Mouse (Mus musculus) liver, embryonic 16.5 days (tissue): ENCODE data around the gene Hist1h4i. TPM values are rescaled to one million over a fixed set of nuclear protein-coding genes. Genes with fewer than 3 reads are reported as not detected.
"Not testable (repeated sequence)": the region's sequence is repeated elsewhere in the genome, so short reads cannot be mapped to it uniquely, and the experiment has no call there.

Experiments
- ATAC-seq: fragments of 200-750 bp; cut with Nextera tagmentation; 2 replicates; pipeline ENCODE4 v1.8.0; 2017; ENCODE audit warnings: low read depth, mild to moderate bottlenecking, moderate number of reproducible peaks, moderate library complexity
- H3K27ac ChIP-seq: fragments of 300-500 bp; sonication (generic); 2 replicates; pipeline ENCODE4 v1.5.1; 2014; ENCODE audit warnings: mild to moderate bottlenecking, low read length
- H3K27me3 ChIP-seq: fragments of 300-500 bp; sonication (generic); 2 replicates; pipeline ENCODE4 v1.6.1; 2014; ENCODE audit warnings: low read depth, low read length, mixed read lengths; ENCODE audit not compliant: control insufficient read depth, insufficient read depth
- H3K36me3 ChIP-seq: fragments of 300-500 bp; sonication (generic); 2 replicates; pipeline ENCODE4 v1.6.1; 2014; ENCODE audit warnings: mild to moderate bottlenecking; ENCODE audit not compliant: control insufficient read depth, insufficient read depth
- H3K4me1 ChIP-seq: fragments of 300-500 bp; sonication (generic); 2 replicates; pipeline ENCODE4 v1.6.1; 2014; ENCODE audit warnings: low read depth, low read length, mixed read lengths; ENCODE audit not compliant: control insufficient read depth
- H3K4me2 ChIP-seq: fragments of 300-500 bp; sonication (generic); 2 replicates; pipeline ENCODE4 v1.6.1; 2014; ENCODE audit warnings: low read depth, low read length, mixed read lengths
- H3K4me3 ChIP-seq: fragments of 300-500 bp; sonication (generic); 2 replicates; pipeline ENCODE4 v1.5.1; 2014; ENCODE audit warnings: low read depth, mild to moderate bottlenecking, low read length
- H3K9ac ChIP-seq: fragments of 300-500 bp; sonication (generic); 2 replicates; pipeline ENCODE4 v1.6.1; 2014; ENCODE audit warnings: low read depth, low read length
- H3K9me3 ChIP-seq: fragments of 300-500 bp; sonication (generic); replicated peaks from 2 replicates; pipeline ENCODE4 v1.6.1; 2016; ENCODE audit warnings: low read length; ENCODE audit not compliant: control insufficient read depth
- WGBS: fragments of 180-500 bp; shearing (Covaris S2); extraction: QIAGEN DNeasy Blood & Tissue Kit; methylation state at CpG from one replicate; pipeline ENCODE4 v1.1.7; 2014; ENCODE audit not compliant: insufficient replicate concordance; 5-methylcytosine and 5-hydroxymethylcytosine counted together
- polyA plus RNA-seq: library from polyadenylated mRNA; unstranded; fragments of >200 nt; fragmentation: Nextera tagmentation; extraction: Ambion mirVana; gene quantifications from 2 replicates; pipeline ENCODE4 v1.2.1, GENCODE M21; 2015

Hist1h4i gene
- polyA plus RNA-seq, result 47.5 and 58.3 TPM in 2 replicates

DNA sequence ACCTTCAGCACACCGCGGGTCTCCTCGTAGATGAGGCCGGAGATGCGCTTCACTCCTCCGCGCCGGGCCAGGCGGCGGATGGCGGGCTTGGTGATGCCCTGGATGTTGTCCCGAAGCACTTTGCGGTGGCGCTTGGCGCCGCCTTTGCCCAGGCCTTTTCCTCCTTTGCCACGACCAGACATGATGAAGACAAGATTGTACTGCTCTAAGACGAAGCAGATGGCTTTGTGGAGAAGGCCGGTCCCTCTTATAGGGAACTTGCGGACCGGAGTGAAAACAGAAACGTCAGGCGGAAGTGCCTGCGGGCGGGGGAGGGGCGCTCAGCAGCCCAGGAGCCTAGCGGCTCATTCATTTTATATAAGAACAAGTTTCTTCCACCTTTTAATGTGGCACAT lies at the start of gene Hist1h4i:
TSS of gene Hist1h4i (minus strand) at position 221 of the 395 bp plus-strand sequence.
- Histone ChIP-seq H3K27ac (peak within 1 kb of the TSS; percentile 97), H3K9ac (peak within 1 kb of the TSS; percentile 60), H3K4me1 (peaks cover 42% of the 10 kb centered on the region), H3K4me3 (peak within 1 kb of the TSS; percentile 60), H3K4me2 (peak within 1 kb of the TSS; percentile 68)
- WGBS, result under 1% methylated on average over 21 of the region's 27 CpGs
- not testable (repeated sequence) for H3K36me3 ChIP-seq, H3K27me3 ChIP-seq, H3K9me3 ChIP-seq
- peak; percentile 53 for ATAC-seq

DNA sequence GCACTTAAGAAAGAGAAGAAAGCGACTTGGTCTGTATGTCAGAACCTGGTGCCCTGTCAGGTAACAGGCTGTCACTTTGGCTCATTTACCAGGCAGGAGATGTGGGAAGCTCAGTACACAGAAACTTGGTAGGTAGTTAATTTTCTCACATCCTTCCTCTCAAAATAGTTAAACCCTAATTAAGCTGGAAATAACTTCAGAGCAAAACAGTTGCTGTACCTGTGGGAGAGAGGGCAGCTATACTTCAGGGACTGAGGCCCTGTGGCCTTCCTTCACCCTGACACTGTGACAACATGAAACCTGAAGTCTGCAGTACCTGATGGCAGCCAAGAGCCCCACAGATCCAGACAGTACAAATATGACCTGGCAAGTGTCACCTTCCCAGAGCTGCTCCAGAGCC lies 43.0 kb upstream of the Hist1h4i start, which contains the start of gene Vmn1r188:
TSS of gene Vmn1r188 (plus strand) at position 301 of the 400 bp plus-strand sequence.
- ATAC-seq, H3K9ac ChIP-seq, H3K4me3 ChIP-seq, H3K4me1 ChIP-seq, H3K27me3 ChIP-seq, H3K4me2 ChIP-seq, H3K36me3 ChIP-seq, H3K9me3 ChIP-seq, H3K27ac ChIP-seq: not testable (repeated sequence)
- 67% methylated on average over 1 of the region's 1 CpGs for WGBS

DNA sequence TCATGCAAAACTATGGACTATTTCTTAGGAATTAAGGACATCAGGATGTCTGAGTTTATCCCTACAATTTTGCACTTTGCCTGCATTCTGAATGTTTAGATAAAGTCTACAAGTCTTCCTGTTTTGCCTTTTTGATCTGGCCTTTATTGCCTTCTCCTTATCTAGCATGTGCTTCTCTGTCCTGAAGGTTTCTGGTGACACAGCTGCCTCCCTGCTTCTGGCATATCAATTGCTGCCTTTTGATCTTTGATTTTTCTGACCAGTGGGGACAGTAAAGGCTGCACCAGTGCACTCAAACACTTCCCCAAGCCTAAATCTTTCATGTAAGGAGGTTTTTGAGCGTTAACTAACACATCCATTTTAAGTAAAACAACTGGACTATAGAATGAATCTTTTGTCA lies 22.3 kb upstream of the Hist1h4i start:
- ATAC-seq, result no peak

DNA sequence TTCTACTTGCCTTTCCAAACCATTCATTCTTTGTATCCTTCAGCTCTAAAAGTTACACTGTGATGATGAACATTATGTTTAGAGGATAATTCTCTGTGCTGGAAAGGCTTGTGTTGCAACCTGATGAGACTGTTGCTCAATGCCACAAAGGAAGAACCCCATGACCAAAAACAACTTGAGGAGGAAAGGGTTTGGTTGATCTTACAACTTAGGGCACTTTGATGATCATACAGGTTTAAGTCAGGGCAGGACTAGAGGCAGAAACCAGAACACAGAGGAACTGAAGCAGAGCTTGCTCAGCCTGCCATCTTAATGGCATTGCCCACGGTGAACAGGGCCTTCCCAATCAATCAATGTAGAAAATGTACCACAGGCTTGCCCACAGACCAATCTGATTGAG lies 20.3 kb upstream of the Hist1h4i start:
- H3K27me3 ChIP-seq, result no peaks in the 10 kb centered on the region
- H3K9ac ChIP-seq, result no peak overlapping the region
- no peaks in the 10 kb centered on the region for H3K9me3 ChIP-seq
- no peak overlapping the region for H3K27ac ChIP-seq
- H3K4me3 ChIP-seq, result no peak overlapping the region
- H3K36me3 ChIP-seq, result no peaks in the 10 kb centered on the region
- WGBS, result 33% methylated on average over 1 of the region's 1 CpGs
- ATAC-seq, result no peak
- H3K4me2 ChIP-seq, result no peak overlapping the region
- H3K4me1 ChIP-seq, result no peaks in the 10 kb centered on the region

More for the DNA sequence above, 22.3 kb upstream of the Hist1h4i start:
- Histone ChIP-seq H3K9ac (no peak overlapping the region), H3K9me3 (no peaks in the 10 kb centered on the region), H3K4me3 (no peak overlapping the region), H3K4me1 (no peaks in the 10 kb centered on the region), H3K27ac (no peak overlapping the region), H3K27me3 (no peaks in the 10 kb centered on the region), H3K4me2 (no peak overlapping the region), H3K36me3 (no peaks in the 10 kb centered on the region)
- WGBS, result 27% methylated on average over 1 of the region's 1 CpGs

DNA sequence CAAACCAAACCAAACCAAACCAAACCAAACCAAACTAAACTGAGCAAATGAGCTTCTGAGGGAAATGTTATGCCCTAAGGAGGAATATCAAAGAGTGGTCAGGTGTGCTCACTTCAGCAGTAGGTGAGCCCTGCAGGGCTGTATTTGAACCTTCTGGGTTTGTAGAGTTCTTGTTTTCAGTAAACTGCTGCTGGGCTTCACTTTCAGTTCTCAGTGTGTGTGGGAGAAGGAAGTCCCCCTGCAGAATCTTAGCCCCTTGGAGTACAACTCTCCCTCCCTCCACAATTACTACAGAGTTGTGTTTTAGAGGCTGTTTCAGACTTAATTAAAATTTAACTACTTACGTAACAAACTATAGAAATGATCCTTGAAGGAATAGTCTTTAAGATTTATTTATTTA lies 12.6 kb upstream of the Hist1h4i start:
- ATAC-seq, result no peak
- Histone ChIP-seq H3K4me1 (peaks cover 18% of the 10 kb centered on the region), H3K9ac (no peak overlapping the region), H3K36me3 (no peaks in the 10 kb centered on the region), H3K4me3 (no peak overlapping the region), H3K9me3 (no peaks in the 10 kb centered on the region), H3K4me2 (no peak overlapping the region), H3K27ac (no peak overlapping the region), H3K27me3 (no peaks in the 10 kb centered on the region)
- WGBS, result 83% methylated on average over 1 of the region's 1 CpGs

DNA sequence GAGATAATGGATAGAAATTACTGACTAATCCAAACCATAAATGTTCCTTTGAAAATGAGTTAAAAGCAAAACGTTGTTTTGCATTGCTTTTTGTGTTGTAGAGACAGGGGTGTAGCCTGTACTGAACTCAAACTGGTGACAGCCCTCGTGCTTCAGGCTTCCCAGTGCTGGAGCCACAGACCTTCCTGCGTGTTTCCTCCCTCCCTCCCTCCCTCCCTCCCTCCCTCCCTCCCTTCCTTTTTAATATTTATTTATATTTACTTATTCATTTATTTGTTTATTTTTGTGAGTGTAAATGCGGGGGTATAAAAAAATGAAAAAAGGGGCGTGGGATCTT lies 10.3 kb upstream of the Hist1h4i start:
- Histone ChIP-seq H3K9ac (peak overlapping the region; percentile 66), H3K4me1 (peaks cover 18% of the 10 kb centered on the region), H3K4me3 (peak overlapping the region; percentile 63), H3K27me3 (no peaks in the 10 kb centered on the region), H3K36me3 (no peaks in the 10 kb centered on the region), H3K9me3 (no peaks in the 10 kb centered on the region), H3K4me2 (peak overlapping the region; percentile 85), H3K27ac (no peak overlapping the region)
- ATAC-seq, result no peak
- WGBS, result 10% methylated on average over 5 of the region's 5 CpGs

DNA sequence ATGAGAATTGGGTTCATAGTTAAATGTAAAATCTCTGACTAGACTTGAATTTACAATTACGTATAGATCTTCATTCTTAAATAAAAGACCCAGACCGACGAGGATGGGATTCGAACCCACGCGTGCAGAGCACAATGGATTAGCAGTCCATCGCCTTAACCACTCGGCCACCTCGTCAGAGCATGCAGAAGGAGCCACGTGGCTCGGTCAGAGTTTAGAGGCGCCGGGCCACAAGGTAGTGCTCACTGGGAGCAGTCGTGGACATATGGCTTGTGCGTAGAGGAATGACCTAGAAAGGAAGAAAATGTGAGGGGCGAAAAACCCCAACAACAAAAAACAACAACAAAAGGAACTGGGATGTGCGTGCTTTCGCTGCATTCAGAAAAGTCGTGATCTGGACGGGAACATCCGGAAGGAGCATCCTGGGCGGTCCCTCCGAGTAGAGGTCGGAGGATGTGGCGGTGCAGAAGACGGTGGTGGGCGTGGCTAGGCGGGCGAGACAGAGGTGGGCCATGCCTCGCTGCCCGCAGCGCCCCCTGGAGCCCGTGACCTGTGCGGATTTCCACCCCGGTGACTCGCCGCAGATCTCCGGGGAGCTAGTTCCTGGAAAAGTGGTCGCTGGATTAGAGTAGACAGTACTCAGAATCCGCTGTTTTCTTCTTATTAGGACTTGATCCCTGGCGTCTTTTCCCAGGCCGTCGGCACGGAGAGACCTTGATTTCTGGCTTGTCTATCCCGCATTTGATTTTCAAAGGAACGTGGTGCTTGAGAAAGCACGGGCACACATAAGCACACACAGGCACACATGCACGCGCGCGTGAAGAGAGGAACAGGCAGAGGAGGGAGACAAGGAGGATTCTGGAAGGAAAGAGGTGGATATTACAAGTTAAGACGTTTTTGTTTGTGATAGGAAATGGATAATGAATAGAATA lies 9.7 kb upstream of the Hist1h4i start:
- H3K9me3 ChIP-seq, result no peaks in the 10 kb centered on the region
- H3K9ac ChIP-seq, result peak overlapping the region; percentile 66
- peak; percentile 94 for ATAC-seq
- WGBS, result under 1% methylated on average over 52 of the region's 52 CpGs
- peak overlapping the region; percentile 70 for H3K27ac ChIP-seq
- H3K4me2 ChIP-seq, result peak overlapping the region; percentile 85
- peaks cover 18% of the 10 kb centered on the region for H3K4me1 ChIP-seq
- H3K4me3 ChIP-seq, result peak overlapping the region; percentile 63
- no peaks in the 10 kb centered on the region for H3K36me3 ChIP-seq
- no peaks in the 10 kb centered on the region for H3K27me3 ChIP-seq

DNA sequence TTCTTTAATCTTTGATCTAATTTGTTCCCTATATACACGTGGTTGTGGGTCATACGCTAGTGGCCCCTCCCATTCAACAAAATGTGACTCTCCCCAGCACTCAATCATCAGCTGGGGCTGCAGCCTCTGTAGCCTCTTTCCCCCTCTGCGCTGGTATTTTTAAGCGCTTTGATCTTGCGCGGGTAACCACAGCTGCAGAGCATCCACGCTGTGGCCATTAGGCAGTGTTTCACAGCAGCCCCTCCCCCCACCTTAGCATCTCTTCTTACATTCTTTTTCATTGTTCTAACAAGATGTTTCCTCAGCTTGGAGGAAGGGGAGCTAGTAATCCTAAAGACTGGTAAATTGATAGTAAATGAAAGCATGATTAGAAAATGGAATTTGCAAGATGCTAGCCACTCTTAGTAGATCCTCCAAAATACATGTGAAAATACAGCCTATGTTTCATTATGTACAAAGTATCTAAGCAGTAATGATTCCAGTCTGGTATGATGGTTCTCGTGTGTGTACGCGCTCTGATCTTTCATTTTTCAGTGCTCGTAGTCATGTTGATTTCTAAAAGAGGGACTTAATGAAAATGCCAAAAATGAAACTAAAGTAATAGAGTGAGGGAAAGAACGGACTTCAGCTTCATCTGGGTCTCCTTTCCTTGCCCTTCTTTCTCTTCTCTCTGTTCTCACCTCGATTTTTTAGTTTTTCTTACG lies 8.7 kb upstream of the Hist1h4i start:
- H3K27ac ChIP-seq, result peak overlapping the region; percentile 50
- peak overlapping the region; percentile 63 for H3K4me3 ChIP-seq
- ATAC-seq, result no peak
- no peaks in the 10 kb centered on the region for H3K36me3 ChIP-seq
- H3K4me1 ChIP-seq, result peaks cover 25% of the 10 kb centered on the region
- WGBS, result under 1% methylated on average over 14 of the region's 14 CpGs
- H3K4me2 ChIP-seq, result peak overlapping the region; percentile 85
- H3K9ac ChIP-seq, result peak overlapping the region; percentile 63
- no peaks in the 10 kb centered on the region for H3K9me3 ChIP-seq
- H3K27me3 ChIP-seq, result no peaks in the 10 kb centered on the region

DNA sequence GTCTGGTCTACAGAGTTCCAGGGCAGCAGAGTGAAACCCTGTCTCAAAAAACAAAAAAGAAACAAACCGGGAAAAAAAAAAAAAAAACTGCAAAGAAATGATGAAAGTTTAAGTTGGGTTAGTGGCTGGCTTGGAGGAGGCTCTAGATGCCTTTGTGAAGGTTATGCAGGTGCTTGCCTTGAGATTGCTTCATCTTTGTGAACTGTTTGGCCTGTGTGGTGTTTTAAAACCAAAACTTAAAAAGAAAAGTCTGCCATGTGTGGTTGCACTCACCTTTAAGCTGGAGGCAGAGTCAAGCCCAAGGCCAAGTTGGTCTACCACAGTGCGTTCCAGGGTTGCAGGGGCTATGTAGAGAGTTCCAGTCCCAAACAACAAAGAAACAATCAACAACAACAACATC lies 7.9 kb upstream of the Hist1h4i start:
- Histone ChIP-seq H3K27ac (no peak overlapping the region), H3K9me3 (no peaks in the 10 kb centered on the region), H3K9ac (no peak overlapping the region), H3K4me1 (peaks cover 31% of the 10 kb centered on the region), H3K4me2 (no peak overlapping the region), H3K4me3 (no peak overlapping the region), H3K27me3 (no peaks in the 10 kb centered on the region), H3K36me3 (no peaks in the 10 kb centered on the region)
- ATAC-seq, result no peak
- WGBS, result 62% methylated on average over 2 of the region's 2 CpGs
